Mouse (Mus musculus): ENCODE measurements at regions not wholly inside any gene's neighbourhood (a gene's known extent, or its start where the extent isn't known, plus 50 kb on each side); places are given as distances from the start of the nearest gene placed in this dataset.
A peak's percentile ranks its signal among the peaks of the same experiment; 100 is the strongest.

GRCm38 (mm10) chr1:154999501-155000131 lies 99.8 kb downstream of the Ier5 start:
- intact Hi-C loops (cut with DNase I) = no loop called here
- no peak for DNase-seq (ENCODE audit: low spot score)

DNA sequence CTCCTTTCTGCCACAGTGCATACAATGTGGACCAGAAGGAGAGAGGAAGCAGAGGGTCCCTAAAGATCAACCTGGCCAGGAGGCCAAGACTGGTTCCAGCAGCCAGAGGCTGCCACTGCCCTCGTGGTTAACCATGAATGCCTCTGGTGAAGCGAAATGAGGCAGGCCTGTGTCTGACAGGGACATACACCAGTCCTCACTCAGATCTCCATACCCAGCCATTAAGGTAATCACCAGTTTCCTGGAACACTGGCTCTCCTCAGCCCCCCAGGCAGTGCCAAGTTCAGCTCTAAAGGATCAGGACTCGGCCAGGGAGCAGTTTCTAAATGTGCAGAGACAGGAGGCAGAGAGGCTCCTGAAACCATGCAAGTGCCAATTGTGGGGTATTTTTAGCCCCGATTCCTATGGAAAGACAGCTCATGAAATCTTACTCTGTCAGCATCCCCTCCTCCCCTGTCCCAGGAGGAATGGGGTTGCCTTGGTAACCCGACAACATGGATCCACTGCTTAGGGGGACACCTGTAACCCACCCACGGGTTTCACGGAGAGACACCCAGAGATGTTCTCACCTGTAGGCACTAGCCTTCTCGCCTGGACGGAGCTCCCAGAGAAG lies 103.6 kb downstream of the Ier5 start:
- intact Hi-C loops (cut with DNase I) = no loop called here

GRCm38 (mm10) chr1:154993927-154994856 lies 105.2 kb downstream of the Ier5 start:
- intact Hi-C loops (cut with DNase I) = no loop called here
- no peak for DNase-seq (ENCODE audit: low spot score)

More for the DNA sequence above, 103.6 kb downstream of the Ier5 start:
- no peak for DNase-seq (ENCODE audit: low spot score)

GRCm38 (mm10) chr1:154983325-154983724 lies 99.0 kb upstream of the Cacna1e start:
- peak; percentile 35 for DNase-seq (ENCODE audit: low spot score)
- intact Hi-C loops (cut with DNase I) = no loop called here

- no peak for DNase-seq (ENCODE audit: low spot score)
- intact Hi-C loops (cut with DNase I) = no loop called here
Measured at GRCm38 (mm10) chr1:154982836-154983235, 98.5 kb upstream of the Cacna1e start.

DNA sequence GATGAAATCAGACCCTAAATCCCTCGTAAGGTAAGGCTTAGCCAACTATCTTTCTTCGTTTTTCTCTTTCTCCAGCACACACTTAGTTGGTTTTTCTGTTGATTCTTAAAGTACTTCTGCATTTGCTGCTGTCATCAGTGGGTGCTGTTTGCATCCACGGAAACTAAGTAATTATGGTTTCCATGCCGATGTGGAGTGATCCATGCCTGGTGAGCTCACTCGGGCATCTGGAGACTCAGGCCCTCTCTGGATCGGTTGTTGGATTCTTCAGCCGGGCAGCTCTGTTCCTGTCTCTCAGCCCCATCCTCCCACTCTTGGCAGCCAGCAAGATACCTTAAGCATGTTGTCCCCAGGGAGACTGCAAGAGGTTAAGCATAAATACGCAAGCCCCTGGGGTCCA lies 97.4 kb upstream of the Cacna1e start:
- no peak for DNase-seq (ENCODE audit: low spot score)
- intact Hi-C loops (cut with DNase I) = no loop called here

GRCm38 (mm10) chr1:154975732-154976131 lies 91.4 kb upstream of the Cacna1e start:
- no peak for DNase-seq (ENCODE audit: low spot score)
- intact Hi-C loops (cut with DNase I) = no loop called here

- no peak for DNase-seq (ENCODE audit: low spot score)
- intact Hi-C loops (cut with DNase I) = no loop called here
Measured at GRCm38 (mm10) chr1:154961271-154961670, 77.0 kb upstream of the Cacna1e start.

GRCm38 (mm10) chr1:154956625-154957031 lies 72.3 kb upstream of the Cacna1e start:
- no peak for DNase-seq (ENCODE audit: low spot score)
- intact Hi-C loops (cut with DNase I) = no loop called here

DNA sequence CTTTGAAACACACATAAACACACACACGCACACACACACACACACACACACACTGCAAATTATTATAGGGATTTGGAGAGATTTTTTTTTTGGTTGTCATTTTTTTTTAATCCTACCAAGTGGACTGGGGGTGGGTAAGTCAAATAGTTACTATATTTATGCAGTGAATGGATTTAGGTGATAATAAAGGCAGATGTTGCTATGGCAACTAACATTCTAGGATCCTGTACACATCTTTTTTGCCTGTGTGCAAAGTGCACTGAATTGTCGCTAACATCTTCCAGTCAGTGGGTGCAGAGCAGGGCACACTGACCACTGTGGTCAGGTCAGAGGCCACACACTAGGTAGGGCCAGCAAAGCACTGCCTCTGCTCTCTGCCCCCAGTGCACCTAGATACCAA lies 68.4 kb upstream of the Cacna1e start:
- DNase-seq (ENCODE audit: low spot score) = no peak
- intact Hi-C loops (cut with DNase I) = no loop called here
